Mouse (Mus musculus) layer of hippocampus, adult 8-10 months (tissue): ENCODE measurements around the gene Lyzl4. TPM values are rescaled to one million over a fixed set of nuclear protein-coding genes. Genes with fewer than 3 reads are reported as not detected.

Experiments used
- DNase-seq, 2 experiments: peaks; one replicate each; pipeline ENCODE4 v3.0.0; 2022; ENCODE audit warnings: low spot score in 2 of 2
- total RNA-seq, 4 experiments: library from RNA; stranded (reverse); gene quantifications; 2 replicates each; pipeline ENCODE4 v1.2.4; 2022

The Lyzl4 gene
- total RNA-seq, 4 experiments from 2014 or later = 0.80 to 4.4 (median 3.2) TPM

DNA sequence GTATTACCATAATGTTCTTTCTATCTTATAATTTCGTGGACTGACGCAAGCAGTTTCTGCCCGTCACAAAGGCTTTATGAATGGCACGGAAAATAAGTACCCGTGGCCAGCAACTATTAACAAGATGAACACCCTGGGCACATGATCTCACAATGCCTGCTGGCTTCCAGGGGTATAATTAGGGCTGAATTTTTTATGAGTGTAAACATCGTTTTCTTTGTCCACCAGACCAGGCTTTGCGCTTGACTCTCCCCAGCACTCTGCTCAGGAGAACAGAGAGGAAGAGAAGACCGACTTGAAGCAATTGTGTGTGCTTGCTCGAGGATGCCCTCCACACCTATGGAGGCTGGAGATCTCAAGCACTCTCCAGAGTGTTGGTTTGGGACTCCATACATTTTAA is 109.3 kb downstream of the Lyzl4 start:
- no peak for DNase-seq

DNA sequence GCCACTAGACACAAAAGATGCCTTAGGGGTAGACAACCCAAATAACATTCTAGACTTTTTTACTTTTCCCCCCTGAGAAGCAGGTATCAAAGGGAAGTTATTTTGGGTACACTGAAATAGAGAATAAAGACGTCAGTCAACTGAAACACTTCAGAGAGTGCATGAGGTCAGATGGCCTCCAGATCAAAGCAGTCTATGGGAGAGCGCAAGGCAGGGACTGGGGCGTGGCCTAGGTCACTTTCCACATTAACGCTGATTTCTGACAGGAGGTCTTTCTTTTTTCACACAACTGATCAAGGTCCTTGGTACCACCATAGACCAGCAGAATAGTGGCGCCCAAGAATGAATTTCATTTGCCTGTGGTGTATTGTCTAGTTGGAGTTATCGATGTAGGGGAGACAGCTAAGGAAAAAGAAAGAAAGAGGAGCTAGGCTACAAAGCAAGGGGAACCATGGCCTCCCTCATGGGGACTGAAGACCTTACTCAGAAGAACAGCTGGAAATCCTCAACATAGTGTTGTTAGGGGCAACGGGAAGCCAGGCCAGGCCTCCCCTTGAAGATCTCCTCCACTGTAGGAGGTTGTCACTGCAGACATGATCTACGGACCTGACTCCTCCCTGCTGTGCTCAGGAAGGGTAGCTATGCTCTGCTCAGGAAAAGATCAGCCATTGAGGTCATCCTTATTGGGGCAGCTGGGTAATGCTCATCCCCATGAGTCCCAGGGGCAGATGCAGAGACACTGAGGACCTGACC is 113.1 kb downstream of the Lyzl4 start:
- DNase-seq = no peak

Other genes with a start within 250 kb of the Lyzl4 start
- gene Cck, start 146.4 kb downstream of the Lyzl4 start, total RNA-seq = 100 to 1,000 TPM; 514 to 576 (median 548) TPM
- 10 to 100 TPM; 17.8 to 20.5 (median 18.4) TPM for gene Vipr1, start 620 bp upstream of the Lyzl4 start, total RNA-seq
- 10 to 100 TPM; 22.7 to 34.7 (median 29.1) TPM for gene Sec22c, start 63.4 kb upstream of the Lyzl4 start, total RNA-seq
- 10 to 100 TPM; 64.8 to 73.8 (median 69.7) TPM for gene Ss18l2, start 68.2 kb upstream of the Lyzl4 start, total RNA-seq
- 100 to 1,000 TPM in 3 of 4 experiments, 10 to 100 TPM in 1; 96.7 to 159 (median 122) TPM for gene Nktr, start 77.1 kb upstream of the Lyzl4 start, total RNA-seq
- 100 to 1,000 TPM in 2 of 4 experiments, 10 to 100 TPM in 2; 97.3 to 102 (median 99.5) TPM for gene Zfp651, start 117.2 kb upstream of the Lyzl4 start, total RNA-seq
- 1 to 10 TPM; 3.5 to 5.7 (median 4.4) TPM for gene Klhl40, start 135.5 kb upstream of the Lyzl4 start, total RNA-seq
- gene Hhatl, start 150.4 kb upstream of the Lyzl4 start, total RNA-seq = 10 to 100 TPM; 15.2 to 23.6 (median 20.1) TPM
- gene Ccdc13, start 197.4 kb upstream of the Lyzl4 start, total RNA-seq = 10 to 100 TPM in 1 of 4 experiments, 1 to 10 TPM in 3; 4.3 to 10.7 (median 9.4) TPM
- gene Higd1a, start 216.3 kb upstream of the Lyzl4 start, total RNA-seq = 10 to 100 TPM; 73.8 to 88.7 (median 86.3) TPM